Mouse (Mus musculus) hindbrain, embryonic 11.5 days (tissue): ENCODE data around the gene Ralgapa2. TPM values are rescaled to one million over a fixed set of nuclear protein-coding genes. Genes with fewer than 3 reads are reported as not detected.

ENCODE experiments used
- ATAC-seq: fragments of 200-750 bp; cut with Nextera tagmentation; 2 replicates; pipeline ENCODE4 v1.8.0; 2017; ENCODE audit warnings: mild to moderate bottlenecking, moderate TSS enrichment, moderate library complexity; ENCODE audit not compliant: low FRiP score
- DNase-seq: peaks from one replicate; pipeline ENCODE4 v3.0.0-alpha.2; 2015; ENCODE audit warnings: low spot score
- H3K27ac ChIP-seq: fragments of 300-500 bp; sonication (generic); 2 replicates; pipeline ENCODE4 v1.5.1; 2014; ENCODE audit warnings: mild to moderate bottlenecking, low read depth, low read length
- H3K27me3 ChIP-seq: fragments of 300-500 bp; sonication (generic); 2 replicates; pipeline ENCODE4 v1.6.1; 2014; ENCODE audit warnings: mild to moderate bottlenecking, low read length, moderate library complexity, mixed read lengths; ENCODE audit not compliant: control insufficient read depth, insufficient read depth
- H3K36me3 ChIP-seq: fragments of 300-500 bp; sonication (generic); 2 replicates; pipeline ENCODE4 v1.6.1; 2014; ENCODE audit warnings: mild to moderate bottlenecking, low read length, moderate library complexity, mixed read lengths; ENCODE audit not compliant: control insufficient read depth, insufficient read depth
- H3K4me1 ChIP-seq: fragments of 300-500 bp; sonication (generic); replicated peaks from 2 replicates; pipeline ENCODE4 v1.6.1; 2014; ENCODE audit warnings: low read length, mixed read lengths; ENCODE audit not compliant: control insufficient read depth, insufficient read depth
- H3K4me2 ChIP-seq: fragments of 300-500 bp; sonication (generic); replicated peaks from 2 replicates; pipeline ENCODE4 v1.6.1; 2014; ENCODE audit warnings: mild to moderate bottlenecking, low read depth, low read length
- H3K4me3 ChIP-seq: fragments of 300-500 bp; sonication (generic); 2 replicates; pipeline ENCODE4 v1.5.1; 2014; ENCODE audit warnings: low read depth, low read length
- H3K9ac ChIP-seq: fragments of 300-500 bp; sonication (generic); 2 replicates; pipeline ENCODE4 v1.6.1; 2014; ENCODE audit warnings: low read depth, low read length
- H3K9me3 ChIP-seq: fragments of 300-500 bp; sonication (generic); 2 replicates; pipeline ENCODE4 v1.6.1; 2016; ENCODE audit warnings: low read length; ENCODE audit not compliant: control insufficient read depth
- WGBS: fragments of 180-500 bp; shearing (Covaris S2); extraction: QIAGEN DNeasy Blood & Tissue Kit; methylation state at CpG from one replicate; pipeline ENCODE4 v1.1.7; 2014; 5-methylcytosine and 5-hydroxymethylcytosine counted together
- polyA plus RNA-seq: library from polyadenylated mRNA; unstranded; fragments of >200 nt; fragmentation: Nextera tagmentation; extraction: Ambion mirVana; gene quantifications from 2 replicates; pipeline ENCODE4 v1.2.1, GENCODE M21; 2014

The Ralgapa2 gene
- polyA plus RNA-seq, 1 experiment from 2014 or later = 13.6 TPM

DNA sequence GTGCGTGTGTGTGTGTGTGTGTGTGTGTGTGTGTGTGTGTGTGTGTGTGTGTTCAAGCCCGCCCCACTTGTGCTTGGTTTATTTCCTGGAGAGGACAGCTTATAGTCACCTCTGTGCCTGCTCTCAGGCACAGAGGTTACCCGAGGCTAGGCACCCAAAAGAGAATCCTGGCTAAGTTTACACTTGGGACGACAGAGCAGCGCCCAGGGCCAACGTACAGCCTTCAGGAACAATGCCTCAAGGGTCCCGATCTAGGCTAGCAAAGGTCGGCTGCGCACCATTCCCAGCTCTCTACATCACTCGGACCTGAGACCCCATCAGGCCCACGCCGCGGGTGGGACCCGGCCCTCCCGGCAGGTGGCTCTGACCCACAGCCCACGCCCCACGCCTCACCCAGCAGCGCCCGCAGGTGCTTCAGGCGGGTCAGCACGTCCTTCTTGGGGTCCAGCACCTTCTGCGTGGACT, 711 bp downstream of the Ralgapa2 start:
- Histone ChIP-seq H3K27me3 (no peaks in the 10 kb centered on the region), H3K27ac (no peak overlapping the region), H3K9me3 (no peaks in the 10 kb centered on the region), H3K4me3 (peak overlapping the region; percentile 84), H3K9ac (peak overlapping the region; percentile 87), H3K4me2 (peak overlapping the region; percentile 78), H3K4me1 (no peaks in the 10 kb centered on the region), H3K36me3 (no peaks in the 10 kb centered on the region)
- DNase-seq (no peak), ATAC-seq (no peak; the same call in 1 of the 2 replicates)
- WGBS = 2% methylated on average over 21 of the region's 22 CpGs

GRCm38 (mm10) chr2:146510780-146511179, 1.4 kb downstream of the Ralgapa2 start:
- H3K27ac ChIP-seq = no peak overlapping the region
- ATAC-seq = no peak

GRCm38 (mm10) chr2:146502578-146503311, 9.4 kb downstream of the Ralgapa2 start:
- H3K9me3 ChIP-seq = no peaks in the 10 kb centered on the region
- H3K27ac ChIP-seq = no peak overlapping the region
- no peak overlapping the region for H3K9ac ChIP-seq
- H3K4me2 ChIP-seq = no peak overlapping the region
- H3K27me3 ChIP-seq = no peaks in the 10 kb centered on the region
- H3K4me1 ChIP-seq = no peaks in the 10 kb centered on the region
- H3K36me3 ChIP-seq = no peaks in the 10 kb centered on the region
- WGBS = 72% methylated on average over 9 of the region's 9 CpGs
- ATAC-seq (no peak), DNase-seq (no peak)
- no peak overlapping the region for H3K4me3 ChIP-seq

More at GRCm38 (mm10) chr2:146510780-146511179, 1.4 kb downstream of the Ralgapa2 start:
- peak overlapping the region; percentile 87; the same call in 1 of the 2 replicates for H3K9ac ChIP-seq
- H3K4me1 ChIP-seq = no peaks in the 10 kb centered on the region
- peak; percentile 7 for DNase-seq
- H3K9me3 ChIP-seq = no peaks in the 10 kb centered on the region
- peak overlapping the region; percentile 78 for H3K4me2 ChIP-seq
- 19% methylated on average over 1 of the region's 1 CpGs for WGBS
- H3K36me3 ChIP-seq = no peaks in the 10 kb centered on the region
- peak overlapping the region; percentile 84 for H3K4me3 ChIP-seq
- no peaks in the 10 kb centered on the region for H3K27me3 ChIP-seq

DNA sequence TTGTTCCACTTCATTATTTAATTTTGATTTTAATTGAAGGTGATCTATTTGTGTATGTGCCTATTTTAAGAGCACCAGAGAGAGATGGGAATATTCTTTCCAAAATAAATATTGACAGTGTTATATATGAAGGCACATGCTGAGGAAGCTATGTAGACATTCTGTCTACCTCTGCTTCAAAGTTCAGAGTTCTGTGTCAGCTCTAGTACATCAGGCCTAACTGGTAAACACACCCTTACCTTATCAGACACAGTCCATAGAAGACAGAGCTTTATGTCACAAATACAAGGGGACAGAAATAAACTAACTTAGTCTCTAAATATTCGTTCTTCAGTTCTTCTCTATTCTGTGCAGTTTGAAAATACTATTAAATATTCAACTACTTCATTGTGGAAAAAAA, 12.1 kb downstream of the Ralgapa2 start:
- no peak for DNase-seq
- Histone ChIP-seq H3K36me3 (no peaks in the 10 kb centered on the region), H3K27ac (no peak overlapping the region), H3K4me2 (no peak overlapping the region), H3K4me1 (no peaks in the 10 kb centered on the region), H3K4me3 (no peak overlapping the region), H3K9ac (no peak overlapping the region), H3K9me3 (no peaks in the 10 kb centered on the region), H3K27me3 (no peaks in the 10 kb centered on the region)
- ATAC-seq = no peak
- WGBS = 95% methylated on average over 1 of the region's 1 CpGs

DNA sequence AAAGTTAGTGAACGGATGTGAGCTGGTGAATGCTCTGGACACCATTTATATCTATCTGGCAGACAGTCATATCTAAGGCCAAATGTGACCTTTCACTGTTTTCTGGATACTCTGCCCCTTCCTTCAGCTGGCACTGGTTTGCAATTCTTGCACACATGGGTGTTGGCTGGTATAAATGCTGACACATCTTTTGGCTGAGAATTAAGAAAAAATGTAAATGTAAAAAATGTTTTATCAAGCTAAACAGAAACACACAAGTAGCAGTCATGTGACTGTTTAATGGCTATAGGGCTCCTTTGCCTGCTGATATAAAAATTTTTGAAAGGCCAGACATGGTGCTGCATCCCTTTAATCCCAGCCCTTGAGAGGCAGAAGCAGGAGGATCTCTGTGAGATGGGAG, 13.0 kb downstream of the Ralgapa2 start:
- H3K27me3 ChIP-seq = no peaks in the 10 kb centered on the region
- DNase-seq (no peak), ATAC-seq (no peak)
- no peak overlapping the region for H3K4me3 ChIP-seq
- H3K4me2 ChIP-seq = no peak overlapping the region
- H3K9ac ChIP-seq = no peak overlapping the region
- WGBS = 98% methylated on average over 1 of the region's 1 CpGs
- H3K27ac ChIP-seq = no peak overlapping the region
- no peaks in the 10 kb centered on the region for H3K4me1 ChIP-seq
- H3K9me3 ChIP-seq = no peaks in the 10 kb centered on the region
- H3K36me3 ChIP-seq = no peaks in the 10 kb centered on the region

- H3K9ac ChIP-seq = no peak overlapping the region
- no peak overlapping the region for H3K27ac ChIP-seq
- H3K9me3 ChIP-seq = no peaks in the 10 kb centered on the region
- H3K4me1 ChIP-seq = no peaks in the 10 kb centered on the region
- no peaks in the 10 kb centered on the region for H3K36me3 ChIP-seq
- no peaks in the 10 kb centered on the region for H3K27me3 ChIP-seq
- no peak overlapping the region for H3K4me2 ChIP-seq
- WGBS = 85% methylated on average over 6 of the region's 6 CpGs
- ATAC-seq = no peak
- H3K4me3 ChIP-seq = no peak overlapping the region
- no peak for DNase-seq
Observed at GRCm38 (mm10) chr2:146498298-146498697, 13.8 kb downstream of the Ralgapa2 start.

DNA sequence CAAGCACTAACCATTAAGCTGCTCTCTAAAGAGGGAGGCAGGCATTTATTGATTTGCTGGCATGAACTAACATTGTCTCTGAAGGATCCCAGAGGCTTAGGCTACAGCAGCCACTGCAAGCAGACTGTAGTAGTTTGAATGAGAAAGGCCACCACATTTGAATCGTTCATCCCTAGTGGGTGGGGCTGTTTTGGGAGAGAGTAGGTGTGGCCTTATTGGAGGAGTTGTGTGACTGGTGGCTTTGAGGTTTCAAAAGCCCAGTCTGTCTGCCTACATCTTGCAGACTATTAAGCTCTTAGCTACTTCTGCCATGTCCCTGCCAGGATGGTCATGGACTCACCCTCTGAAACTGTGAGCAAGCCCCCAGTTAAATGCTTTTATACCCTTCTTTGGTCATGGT, 15.1 kb downstream of the Ralgapa2 start:
- WGBS = 26% methylated on average over 1 of the region's 1 CpGs
- H3K4me2 ChIP-seq = no peak overlapping the region
- H3K4me3 ChIP-seq = no peak overlapping the region
- H3K27me3 ChIP-seq = no peaks in the 10 kb centered on the region
- ATAC-seq (no peak), DNase-seq (no peak)
- no peaks in the 10 kb centered on the region for H3K9me3 ChIP-seq
- H3K36me3 ChIP-seq = no peaks in the 10 kb centered on the region
- H3K4me1 ChIP-seq = no peaks in the 10 kb centered on the region
- no peak overlapping the region for H3K9ac ChIP-seq
- no peak overlapping the region for H3K27ac ChIP-seq

GRCm38 (mm10) chr2:146495781-146496180, 16.4 kb downstream of the Ralgapa2 start:
- no peak overlapping the region for H3K9ac ChIP-seq
- ATAC-seq = no peak
- H3K36me3 ChIP-seq = no peaks in the 10 kb centered on the region
- WGBS = 85% methylated on average over 9 of the region's 9 CpGs
- H3K9me3 ChIP-seq = no peaks in the 10 kb centered on the region
- H3K4me3 ChIP-seq = no peak overlapping the region
- no peaks in the 10 kb centered on the region for H3K4me1 ChIP-seq
- H3K4me2 ChIP-seq = no peak overlapping the region
- no peaks in the 10 kb centered on the region for H3K27me3 ChIP-seq
- DNase-seq = no peak
- H3K27ac ChIP-seq = no peak overlapping the region

GRCm38 (mm10) chr2:146493354-146493946, 18.7 kb downstream of the Ralgapa2 start:
- WGBS = 90% methylated on average over 1 of the region's 1 CpGs
- no peak overlapping the region for H3K4me3 ChIP-seq
- DNase-seq = no peak
- no peaks in the 10 kb centered on the region for H3K9me3 ChIP-seq
- H3K36me3 ChIP-seq = no peaks in the 10 kb centered on the region
- no peak overlapping the region for H3K27ac ChIP-seq
- H3K4me2 ChIP-seq = no peak overlapping the region
- H3K27me3 ChIP-seq = no peaks in the 10 kb centered on the region
- no peaks in the 10 kb centered on the region for H3K4me1 ChIP-seq
- no peak overlapping the region for H3K9ac ChIP-seq
- no peak for ATAC-seq
